Mouse (Mus musculus) bone marrow macrophage, adult 2 months (primary cell): Measurements from ENCODE around the gene Olfr370. TPM values are rescaled to one million over a fixed set of nuclear protein-coding genes. Genes with fewer than 3 reads are reported as not detected.

Source experiments
- H3K27ac ChIP-seq: 2 replicates; pipeline ENCODE4 v1.5.1; 2012; ENCODE audit warnings: low read depth, low read length; ENCODE audit not compliant: insufficient read depth
- H3K4me1 ChIP-seq: 2 replicates; pipeline ENCODE4 v1.6.1; 2012; ENCODE audit warnings: low read length; ENCODE audit not compliant: control insufficient read depth, insufficient read depth
- H3K4me3 ChIP-seq: 2 replicates; pipeline ENCODE4 v1.5.1; 2012; ENCODE audit warnings: mild to moderate bottlenecking, low read length, moderate library complexity; ENCODE audit not compliant: insufficient read depth
- CTCF ChIP-seq: IDR thresholded peaks from 2 replicates; pipeline ENCODE4 v1.5.1; 2012; ENCODE audit warnings: low read depth, mild to moderate bottlenecking, low read length, moderate library complexity
- POLR2A ChIP-seq: IDR thresholded peaks from 2 replicates; pipeline ENCODE4 v1.6.1; 2012; ENCODE audit warnings: mild to moderate bottlenecking, low read depth, low read length, borderline replicate concordance
- polyA plus RNA-seq: library from polyadenylated mRNA; stranded (reverse); fragments of >200 nt; gene quantifications from 2 replicates; pipeline ENCODE4 v1.2.4, GENCODE M21; 2012; ENCODE audit not compliant: missing spikeins, insufficient read depth, insufficient read length

The Olfr370 gene
- polyA plus RNA-seq, 1 experiment, result not detected

GRCm38 (mm10) chr8:83574631-83575315, 39.2 kb downstream of the Olfr370 start:
- no peak for TF ChIP-seq POLR2A
- no peak for TF ChIP-seq CTCF
- no peak overlapping the region for H3K27ac ChIP-seq
- no peak overlapping the region for H3K4me3 ChIP-seq
- peaks cover 19% of the 10 kb centered on the region for H3K4me1 ChIP-seq

- Histone ChIP-seq H3K27ac (no peak overlapping the region), H3K4me3 (no peak overlapping the region), H3K4me1 (peaks cover 19% of the 10 kb centered on the region)
- TF ChIP-seq POLR2A (no peak), CTCF (no peak)
Measured at GRCm38 (mm10) chr8:83575561-83576515, 40.3 kb downstream of the Olfr370 start.

- no peak overlapping the region for H3K4me3 ChIP-seq
- TF ChIP-seq CTCF, result no peak
- no peak for TF ChIP-seq POLR2A
- H3K27ac ChIP-seq, result no peak overlapping the region
- peaks cover 21% of the 10 kb centered on the region for H3K4me1 ChIP-seq
Measured at GRCm38 (mm10) chr8:83576516-83576895, 40.9 kb downstream of the Olfr370 start.

- Histone ChIP-seq H3K27ac (no peak overlapping the region), H3K4me1 (peaks cover 24% of the 10 kb centered on the region), H3K4me3 (no peak overlapping the region)
- TF ChIP-seq CTCF (no peak), POLR2A (no peak)
Measured at GRCm38 (mm10) chr8:83576921-83577320, 41.3 kb downstream of the Olfr370 start.

GRCm38 (mm10) chr8:83577384-83577791, 41.8 kb downstream of the Olfr370 start:
- H3K27ac ChIP-seq, result no peak overlapping the region

GRCm38 (mm10) chr8:83578131-83579055, 42.8 kb downstream of the Olfr370 start:
- Histone ChIP-seq H3K4me3 (no peak overlapping the region), H3K27ac (no peak overlapping the region), H3K4me1 (peaks cover 18% of the 10 kb centered on the region)
- TF ChIP-seq POLR2A (no peak), CTCF (no peak)

More at GRCm38 (mm10) chr8:83577384-83577791, 41.8 kb downstream of the Olfr370 start:
- no peak for TF ChIP-seq CTCF
- Histone ChIP-seq H3K4me1 (peaks cover 25% of the 10 kb centered on the region), H3K4me3 (no peak overlapping the region)

GRCm38 (mm10) chr8:83579676-83580075, 44.1 kb downstream of the Olfr370 start:
- Histone ChIP-seq H3K4me3 (no peak overlapping the region), H3K4me1 (peaks cover 9% of the 10 kb centered on the region), H3K27ac (no peak overlapping the region)
- no peak for TF ChIP-seq CTCF
- no peak for TF ChIP-seq POLR2A

GRCm38 (mm10) chr8:83580826-83581225, 45.2 kb downstream of the Olfr370 start:
- Histone ChIP-seq H3K4me3 (no peak overlapping the region), H3K4me1 (peaks cover 9% of the 10 kb centered on the region), H3K27ac (no peak overlapping the region)
- TF ChIP-seq CTCF (no peak), POLR2A (no peak)

- TF ChIP-seq POLR2A (no peak), CTCF (no peak)
- H3K27ac ChIP-seq, result no peak overlapping the region
- H3K4me3 ChIP-seq, result no peak overlapping the region
- peaks cover 9% of the 10 kb centered on the region for H3K4me1 ChIP-seq
Measured at GRCm38 (mm10) chr8:83582226-83582625, 46.6 kb downstream of the Olfr370 start.
